Mouse (Mus musculus) lung, postnatal 36 days (tissue): Measurements from ENCODE around the gene Rasgef1b.
A peak's percentile ranks its signal among the peaks of the same experiment; 100 is the strongest.

Experiments
- DNase-seq: peaks from one replicate; pipeline ENCODE4 v3.0.0; 2022; ENCODE audit warnings: mixed read lengths

Rasgef1b gene

DNA sequence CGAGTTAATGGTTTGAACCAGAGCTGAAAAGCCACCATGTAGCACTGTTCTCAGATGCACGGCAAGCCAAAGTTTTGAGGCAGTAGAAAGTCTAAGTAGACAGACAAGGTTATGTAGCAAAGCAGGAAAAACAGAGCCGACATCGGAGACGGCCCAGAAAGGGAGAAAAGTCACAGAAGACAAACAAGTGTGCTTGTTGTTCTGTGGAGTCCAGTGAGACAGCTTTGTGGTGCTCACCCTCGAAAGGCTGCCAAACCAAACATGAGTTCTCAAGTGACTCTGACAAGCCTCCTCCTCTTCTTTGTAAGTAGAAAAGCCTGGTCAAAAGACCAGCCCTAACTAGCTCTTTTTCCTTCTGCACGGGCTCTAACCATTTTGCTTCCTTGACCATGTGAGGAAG lies 338.1 kb downstream of the Rasgef1b start:
- no peak for DNase-seq

GRCm38 (mm10) chr5:99390314-99390713 lies 338.6 kb downstream of the Rasgef1b start:
- no peak for DNase-seq

DNA sequence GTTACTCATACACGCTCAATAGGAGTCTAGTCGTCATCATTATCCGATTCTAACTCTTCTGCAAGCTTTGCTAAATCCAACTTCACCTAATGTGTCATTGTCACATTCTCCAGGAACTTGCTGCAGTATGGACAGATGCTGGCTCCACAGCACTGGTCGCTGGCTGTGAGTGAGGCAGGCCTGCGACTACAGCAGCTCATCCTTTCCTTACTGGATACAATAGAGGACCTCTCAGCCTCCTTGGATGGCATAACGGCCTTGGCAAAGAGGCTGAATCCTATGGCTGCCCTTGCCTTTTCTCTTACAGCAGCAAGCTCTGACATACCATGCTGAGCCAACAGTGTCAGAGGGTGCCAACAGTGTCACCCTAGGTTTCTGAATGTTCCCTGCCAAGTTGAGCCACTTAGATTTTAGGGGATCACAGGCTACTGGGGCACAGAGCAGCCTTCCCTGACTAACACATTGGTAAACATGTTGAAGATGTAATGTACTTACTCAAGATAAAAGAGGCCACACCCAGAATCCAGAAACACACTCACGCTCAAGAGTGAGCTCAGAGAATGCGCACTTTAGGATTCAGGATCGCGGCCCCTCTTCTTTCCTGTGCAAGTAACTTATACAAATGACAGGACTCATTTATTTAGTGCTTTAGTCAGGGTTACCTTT lies 340.1 kb downstream of the Rasgef1b start:
- peak; percentile 12 for DNase-seq

DNA sequence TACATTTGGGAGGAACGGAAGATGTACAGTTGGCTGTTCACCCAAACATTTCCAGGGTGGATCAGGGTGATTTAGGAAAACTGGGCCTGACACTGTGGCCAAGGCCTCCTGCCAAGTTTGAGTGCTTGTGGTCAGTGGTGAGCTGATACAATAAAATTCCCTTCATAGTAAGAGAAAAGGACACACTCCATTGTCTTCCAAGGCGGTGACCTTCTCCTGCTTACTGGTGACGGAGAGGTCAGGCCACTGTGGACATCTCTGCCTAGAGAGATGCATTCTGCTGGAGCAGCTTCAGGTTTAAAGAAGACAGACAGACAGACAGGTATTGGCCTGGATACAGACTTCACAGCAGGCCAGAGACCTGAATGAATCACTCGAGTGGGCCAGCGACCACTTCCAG lies 340.7 kb downstream of the Rasgef1b start:
- no peak for DNase-seq

DNA sequence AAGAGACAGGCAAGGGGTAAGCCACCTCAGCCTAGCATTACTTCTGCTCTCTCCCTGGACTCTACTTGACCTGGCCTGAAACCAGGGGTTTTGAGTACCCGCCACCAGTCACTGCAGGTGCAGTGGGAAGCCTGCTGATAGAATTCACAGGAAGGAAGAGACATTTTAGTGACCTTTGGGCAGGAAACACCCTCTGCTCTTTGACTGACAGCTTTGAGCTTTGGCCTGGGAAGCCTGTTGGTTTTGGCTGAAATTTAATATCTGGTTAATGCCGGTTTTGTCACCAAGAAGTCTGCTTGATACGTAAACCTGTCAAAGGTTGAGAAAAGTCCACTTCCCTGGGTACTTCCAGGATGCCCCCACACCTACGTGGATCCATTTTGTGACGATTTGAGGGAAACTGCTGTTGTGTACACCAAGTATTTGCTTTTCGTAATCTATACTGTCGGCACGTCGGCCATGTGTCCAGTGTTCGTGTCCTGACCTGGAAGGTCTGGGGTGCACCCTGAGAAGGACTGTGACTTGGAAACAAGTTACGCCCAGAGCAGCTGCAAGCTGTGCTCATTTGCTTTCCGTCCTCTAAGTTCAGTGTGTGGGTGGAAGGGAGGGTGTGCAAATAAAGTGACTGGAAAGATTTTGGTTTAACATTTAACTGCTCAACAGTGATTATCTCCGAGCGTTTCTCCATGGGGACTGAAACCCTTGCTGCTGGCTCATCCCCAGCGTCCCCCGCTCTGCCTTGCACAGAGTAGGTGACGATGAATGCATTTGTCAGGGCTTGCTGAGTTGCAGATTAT lies 341.5 kb downstream of the Rasgef1b start:
- no peak for DNase-seq

GRCm38 (mm10) chr5:99386246-99386845 lies 342.5 kb downstream of the Rasgef1b start:
- DNase-seq = no peak

- no peak for DNase-seq
These were observed 343.1 kb downstream of the Rasgef1b start for GRCm38 (mm10) chr5:99385737-99386136.

GRCm38 (mm10) chr5:99385090-99385489 lies 343.8 kb downstream of the Rasgef1b start:
- DNase-seq = no peak

DNA sequence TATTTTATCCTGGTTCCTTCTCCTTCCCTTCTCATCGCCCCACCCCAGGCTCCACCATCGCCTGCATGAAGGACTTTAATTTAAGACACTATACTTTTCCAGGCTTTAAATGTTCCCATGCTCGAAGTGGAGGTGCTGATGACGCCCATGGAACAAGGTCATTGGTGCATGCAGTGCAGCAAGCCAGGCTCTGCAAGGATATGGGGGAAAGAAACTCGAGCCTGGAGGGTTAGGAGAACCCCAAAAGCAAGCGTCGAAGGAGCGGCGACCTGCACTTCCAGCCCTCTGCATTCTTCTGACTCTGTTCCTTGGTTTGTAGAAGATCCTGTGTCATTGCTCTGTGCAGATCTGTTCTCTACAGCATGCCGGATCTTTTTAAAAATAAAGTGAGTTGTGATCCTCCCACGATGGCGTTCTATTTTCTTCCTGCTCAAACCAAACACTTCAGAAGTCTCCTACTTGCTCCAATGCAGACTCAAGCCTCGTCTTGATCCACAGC lies 345.0 kb downstream of the Rasgef1b start:
- DNase-seq = no peak

DNA sequence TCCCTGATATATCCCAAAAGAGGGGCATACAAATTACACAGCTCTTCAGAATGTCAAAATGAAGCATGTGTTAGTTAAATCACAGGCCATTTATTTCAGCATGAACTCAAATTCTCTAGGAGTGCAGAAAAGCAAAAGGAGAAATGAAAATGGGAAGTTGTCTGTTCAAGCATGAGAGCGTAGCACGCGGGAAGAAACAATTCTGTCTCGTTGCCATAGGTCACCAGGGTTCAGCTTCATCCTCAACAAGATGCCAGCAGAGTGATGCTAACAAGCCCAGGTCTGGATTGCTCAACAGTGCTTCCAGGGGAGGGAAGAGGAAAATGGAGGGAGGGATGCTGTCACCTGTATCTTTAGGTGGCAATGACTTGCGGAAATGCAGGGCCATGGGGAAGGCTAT lies 346.1 kb downstream of the Rasgef1b start:
- peak; percentile 42 for DNase-seq

GRCm38 (mm10) chr5:99381639-99382038 lies 347.2 kb downstream of the Rasgef1b start:
- peak; percentile 38 for DNase-seq

GRCm38 (mm10) chr5:99380882-99381281 lies 348.0 kb downstream of the Rasgef1b start:
- no peak for DNase-seq

DNA sequence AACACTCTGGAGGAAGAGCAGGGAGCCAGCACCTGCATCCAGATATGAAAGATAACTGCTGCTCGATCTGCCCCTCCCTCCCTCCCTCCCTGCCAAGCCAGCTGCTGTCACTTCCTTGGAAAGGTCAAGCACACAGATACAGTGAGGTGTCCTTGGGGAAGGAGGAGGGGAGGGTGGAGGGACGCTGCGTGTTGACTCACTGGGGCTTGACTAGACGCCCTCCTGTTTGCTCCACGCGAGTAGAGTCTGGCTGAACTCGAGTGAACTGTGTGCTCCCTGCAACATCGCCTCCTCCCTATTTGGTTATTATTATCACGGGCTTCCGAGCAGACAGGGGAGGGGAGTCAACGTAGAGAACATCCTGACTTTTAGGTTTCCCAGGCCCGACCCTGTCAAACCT lies 348.7 kb downstream of the Rasgef1b start:
- no peak for DNase-seq

GRCm38 (mm10) chr5:99378437-99379226 lies 350.2 kb downstream of the Rasgef1b start:
- DNase-seq = no peak

- DNase-seq = no peak
These were observed 353.1 kb downstream of the Rasgef1b start for GRCm38 (mm10) chr5:99375725-99376124.

DNA sequence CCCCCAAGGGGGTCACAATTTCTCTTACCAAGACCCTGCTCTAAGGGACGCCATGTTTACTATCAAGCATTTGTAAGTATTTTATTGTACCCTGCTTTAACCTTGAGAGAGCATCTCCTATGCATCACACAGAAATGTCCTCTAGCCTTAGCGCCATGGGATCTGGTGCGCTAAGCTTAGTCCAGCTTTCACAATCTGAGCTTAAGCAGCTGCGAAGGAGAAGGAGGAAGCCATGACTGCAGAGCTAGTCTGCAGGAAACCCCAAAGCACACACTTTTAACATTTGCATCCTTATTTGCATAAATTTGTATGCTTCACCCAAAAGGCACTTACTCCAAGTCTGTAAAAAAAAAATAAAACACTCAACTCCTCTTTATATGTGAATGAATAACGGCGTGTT lies 354.4 kb downstream of the Rasgef1b start:
- no peak for DNase-seq

- no peak for DNase-seq
These were observed 355.2 kb downstream of the Rasgef1b start for GRCm38 (mm10) chr5:99373570-99374151.

GRCm38 (mm10) chr5:99370636-99371035 lies 358.2 kb downstream of the Rasgef1b start:
- no peak for DNase-seq

- no peak for DNase-seq
These were observed 359.6 kb downstream of the Rasgef1b start for GRCm38 (mm10) chr5:99369256-99369655.

- no peak for DNase-seq
These were observed 360.2 kb downstream of the Rasgef1b start for GRCm38 (mm10) chr5:99368615-99369014.

DNA sequence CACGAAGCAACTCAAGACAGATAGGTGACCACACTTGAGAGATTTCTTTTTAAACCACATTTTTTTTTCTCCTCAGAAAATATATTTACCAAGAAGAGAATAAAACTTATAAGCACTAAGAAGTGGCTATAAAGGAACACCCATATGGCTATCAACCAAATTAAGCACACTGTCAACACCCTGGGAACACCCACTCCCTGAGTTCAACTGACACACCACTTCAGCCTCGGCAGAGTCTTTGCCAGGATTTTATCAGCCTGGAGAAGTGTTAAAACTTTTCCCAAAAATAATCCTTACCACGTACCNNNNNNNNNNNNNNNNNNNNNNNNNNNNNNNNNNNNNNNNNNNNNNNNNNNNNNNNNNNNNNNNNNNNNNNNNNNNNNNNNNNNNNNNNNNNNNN lies 368.3 kb downstream of the Rasgef1b start:
- DNase-seq = no peak

GRCm38 (mm10) chr5:99359251-99359650 lies 369.6 kb downstream of the Rasgef1b start:
- DNase-seq = no peak
